Mouse (Mus musculus) brain, embryonic 14.5 days (tissue): ENCODE data around the gene Apoa1.
A peak's percentile ranks its signal among the peaks of the same experiment; 100 is the strongest.

Experiments
- CTCF ChIP-seq: fragments of 200-500 bp; IDR thresholded peaks from 2 replicates; pipeline ENCODE4 v1.5.1; 2012; ENCODE audit warnings: inconsistent platforms, mild to moderate bottlenecking, moderate library complexity, borderline replicate concordance; ENCODE audit not compliant: insufficient read depth, insufficient read length; ENCODE audit errors: extremely low read depth
- POLR2A ChIP-seq: fragments of 200-500 bp; IDR thresholded peaks from 2 replicates; pipeline ENCODE4 v1.6.1; 2012; ENCODE audit warnings: mild to moderate bottlenecking, inconsistent platforms, borderline replicate concordance; ENCODE audit not compliant: poor library complexity, insufficient read depth, insufficient read length, severe bottlenecking; ENCODE audit errors: extremely low read depth

- TF ChIP-seq POLR2A = no peak
- peak; percentile 41; the same call in 1 of the 2 replicates for TF ChIP-seq CTCF
Observed at GRCm38 (mm10) chr9:46191644-46192043, 36.7 kb upstream of the Apoa1 start.
